Mouse (Mus musculus) intestine, postnatal 0 days (tissue): ENCODE measurements around the gene Ccdc38. TPM values are rescaled to one million over a fixed set of nuclear protein-coding genes. Genes with fewer than 3 reads are reported as not detected.

Experiments used
- ATAC-seq: fragments of 200-750 bp; cut with Nextera tagmentation; 2 replicates; pipeline ENCODE4 v1.8.0; 2017; ENCODE audit warnings: mild to moderate bottlenecking, moderate TSS enrichment, moderate library complexity
- H3K27ac ChIP-seq: fragments of 300-500 bp; sonication (generic); 2 replicates; pipeline ENCODE4 v1.5.1; 2014; ENCODE audit warnings: mild to moderate bottlenecking, low read depth, low read length, moderate library complexity
- H3K27me3 ChIP-seq: fragments of 300-500 bp; sonication (generic); replicated peaks from 2 replicates; pipeline ENCODE4 v1.6.1; 2014; ENCODE audit warnings: low read length, mixed read lengths; ENCODE audit not compliant: control insufficient read depth, insufficient read depth
- H3K36me3 ChIP-seq: fragments of 300-500 bp; sonication (generic); 2 replicates; pipeline ENCODE4 v1.6.1; 2014; ENCODE audit warnings: mild to moderate bottlenecking, moderate library complexity; ENCODE audit not compliant: control insufficient read depth, insufficient read depth
- H3K4me1 ChIP-seq: fragments of 300-500 bp; sonication (generic); replicated peaks from 2 replicates; pipeline ENCODE4 v1.6.1; 2014; ENCODE audit warnings: antibody characterized with exemption, low read length, mixed read lengths; ENCODE audit not compliant: control insufficient read depth, insufficient read depth
- H3K4me2 ChIP-seq: fragments of 300-500 bp; sonication (generic); replicated peaks from 2 replicates; pipeline ENCODE4 v1.6.1; 2014; ENCODE audit warnings: low read depth, mild to moderate bottlenecking, moderate library complexity
- H3K4me3 ChIP-seq: fragments of 300-500 bp; sonication (generic); 2 replicates; pipeline ENCODE4 v1.5.1; 2014; ENCODE audit warnings: low read depth, low read length
- H3K9ac ChIP-seq: fragments of 300-500 bp; sonication (generic); 2 replicates; pipeline ENCODE4 v1.6.1; 2014; ENCODE audit warnings: mild to moderate bottlenecking, low read depth, low read length
- H3K9me3 ChIP-seq: fragments of 300-500 bp; sonication (generic); 2 replicates; pipeline ENCODE4 v1.6.1; 2016; ENCODE audit warnings: mixed run types; ENCODE audit not compliant: control insufficient read depth
- CTCF ChIP-seq: sonication (generic); IDR thresholded peaks from 2 replicates; pipeline ENCODE4 v1.5.1; 2016; ENCODE audit warnings: low read depth, mild to moderate bottlenecking, control low read depth, antibody characterized with exemption, moderate library complexity
- WGBS: fragments of 180-500 bp; shearing (Covaris S2); extraction: QIAGEN DNeasy Blood & Tissue Kit; methylation state at CpG from one replicate; pipeline ENCODE4 v1.1.7; 2014; 5-methylcytosine and 5-hydroxymethylcytosine counted together
- polyA plus RNA-seq: library from polyadenylated mRNA; unstranded; fragments of >200 nt; fragmentation: Nextera tagmentation; extraction: Ambion mirVana; gene quantifications from 2 replicates; pipeline ENCODE4 v1.2.1, GENCODE M21; 2015

Gene Ccdc38
- polyA plus RNA-seq, 1 experiment from 2014 or later: 0.10 TPM

- 2% methylated on average over 22 of the region's 22 CpGs for WGBS
- peak overlapping the region; percentile 61 for H3K4me2 ChIP-seq
- H3K9me3 ChIP-seq: no peaks in the 10 kb centered on the region
- no peaks in the 10 kb centered on the region for H3K4me1 ChIP-seq
- H3K36me3 ChIP-seq: no peaks in the 10 kb centered on the region
- no peak overlapping the region for H3K27ac ChIP-seq
- no peak overlapping the region for H3K9ac ChIP-seq
- no peaks in the 10 kb centered on the region for H3K27me3 ChIP-seq
- 0 out of 2 replicates have a peak, but pooled peaks have one; percentile 34 for ATAC-seq
- TF ChIP-seq CTCF: peak; percentile 90
- H3K4me3 ChIP-seq: peak overlapping the region; percentile 33
These were observed 53.6 kb downstream of the Ccdc38 start for GRCm38 (mm10) chr10:93594022-93594482.

DNA sequence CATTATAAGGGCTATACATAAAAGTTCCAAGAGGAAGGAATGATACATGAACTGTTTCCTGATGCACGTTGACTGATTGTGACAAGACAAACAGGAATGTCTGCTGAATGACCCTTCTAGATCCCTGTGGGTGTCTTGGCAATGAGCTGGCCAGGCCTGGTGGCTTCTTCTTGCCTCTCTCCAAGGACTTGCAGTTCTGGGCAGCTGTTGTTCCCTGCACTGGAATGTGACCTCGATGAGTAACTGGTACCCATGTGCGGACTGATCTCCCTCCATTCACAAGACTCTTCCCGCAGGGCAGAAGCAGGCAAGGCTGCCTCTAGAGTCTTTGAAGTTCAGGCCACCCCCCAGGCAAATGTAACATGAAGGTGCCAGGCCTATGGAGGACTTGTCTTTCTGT is 55.4 kb downstream of the Ccdc38 start:
- ATAC-seq: no peak
- no peaks in the 10 kb centered on the region for H3K27me3 ChIP-seq
- H3K9ac ChIP-seq: no peak overlapping the region
- H3K9me3 ChIP-seq: no peaks in the 10 kb centered on the region
- 55% methylated on average over 4 of the region's 4 CpGs for WGBS
- H3K4me2 ChIP-seq: no peak overlapping the region
- H3K27ac ChIP-seq: no peak overlapping the region
- H3K4me1 ChIP-seq: no peaks in the 10 kb centered on the region
- no peaks in the 10 kb centered on the region for H3K36me3 ChIP-seq
- no peak for TF ChIP-seq CTCF
- no peak overlapping the region for H3K4me3 ChIP-seq

DNA sequence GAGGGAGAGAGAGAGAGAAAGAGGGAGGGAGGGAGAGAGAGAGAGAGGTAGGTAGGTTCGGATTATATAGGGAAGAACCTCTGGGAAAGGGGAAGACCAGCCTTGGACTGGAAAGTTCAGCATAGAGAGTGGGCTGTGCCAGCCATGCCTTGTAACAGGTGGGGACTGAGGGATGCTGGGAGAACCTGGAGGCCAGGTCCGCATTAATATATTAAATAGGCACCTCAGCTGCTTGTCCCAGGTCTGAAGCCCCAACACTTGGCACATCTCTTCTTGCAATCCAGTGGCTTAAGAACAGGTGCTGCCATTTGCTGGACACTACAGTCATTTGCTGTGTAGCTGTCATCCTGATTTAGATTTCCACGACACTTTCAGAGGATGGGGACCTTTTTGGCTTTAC is 56.2 kb downstream of the Ccdc38 start:
- no peak for ATAC-seq
- TF ChIP-seq CTCF: no peak
- WGBS: 73% methylated on average over 3 of the region's 3 CpGs

GRCm38 (mm10) chr10:93602309-93602708 is 61.9 kb downstream of the Ccdc38 start:
- Histone ChIP-seq H3K9me3 (no peaks in the 10 kb centered on the region), H3K27ac (no peak overlapping the region), H3K4me2 (no peak overlapping the region), H3K9ac (no peak overlapping the region), H3K27me3 (no peaks in the 10 kb centered on the region), H3K4me1 (no peaks in the 10 kb centered on the region), H3K36me3 (no peaks in the 10 kb centered on the region), H3K4me3 (no peak overlapping the region)
- TF ChIP-seq CTCF: no peak
- 84% methylated on average over 5 of the region's 5 CpGs for WGBS
- no peak for ATAC-seq

More for the DNA sequence above, 56.2 kb downstream of the Ccdc38 start:
- no peaks in the 10 kb centered on the region for H3K9me3 ChIP-seq
- no peaks in the 10 kb centered on the region for H3K4me1 ChIP-seq
- H3K27ac ChIP-seq: no peak overlapping the region
- H3K36me3 ChIP-seq: no peaks in the 10 kb centered on the region
- H3K4me2 ChIP-seq: no peak overlapping the region
- H3K9ac ChIP-seq: no peak overlapping the region
- no peaks in the 10 kb centered on the region for H3K27me3 ChIP-seq
- no peak overlapping the region for H3K4me3 ChIP-seq

GRCm38 (mm10) chr10:93603256-93603655 is 62.8 kb downstream of the Ccdc38 start:
- Histone ChIP-seq H3K27me3 (no peaks in the 10 kb centered on the region), H3K9me3 (no peaks in the 10 kb centered on the region), H3K4me1 (no peaks in the 10 kb centered on the region), H3K36me3 (no peaks in the 10 kb centered on the region), H3K4me2 (no peak overlapping the region), H3K27ac (no peak overlapping the region), H3K4me3 (no peak overlapping the region), H3K9ac (no peak overlapping the region)
- peak; percentile 36 for TF ChIP-seq CTCF
- WGBS: 93% methylated on average over 1 of the region's 1 CpGs
- ATAC-seq: no peak

DNA sequence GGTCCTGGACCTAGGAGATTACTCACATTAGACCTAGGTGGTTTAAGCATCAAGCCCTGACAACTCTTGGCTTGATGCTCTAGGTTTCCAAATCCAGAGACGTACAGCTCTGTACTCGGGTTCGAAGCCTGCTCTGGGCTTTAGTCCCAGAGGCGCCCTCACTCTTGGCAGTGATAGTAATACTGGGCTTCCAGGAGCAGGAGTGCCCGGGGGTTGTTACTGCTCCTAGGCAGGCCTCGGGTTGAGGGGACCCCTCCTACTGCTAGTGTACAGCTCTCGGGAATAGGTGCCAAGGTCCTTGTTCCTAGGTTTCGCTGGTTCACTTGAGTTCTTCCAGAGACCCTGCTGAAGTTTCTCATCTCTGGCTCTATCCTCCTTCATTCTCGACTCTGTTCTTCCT is 65.9 kb downstream of the Ccdc38 start:
- WGBS: 95% methylated on average over 9 of the region's 9 CpGs
- no peak for TF ChIP-seq CTCF
- ATAC-seq: no peak

GRCm38 (mm10) chr10:93608051-93608450 is 67.6 kb downstream of the Ccdc38 start:
- peak; percentile 62 for TF ChIP-seq CTCF
- H3K9ac ChIP-seq: no peak overlapping the region
- no peaks in the 10 kb centered on the region for H3K9me3 ChIP-seq
- no peaks in the 10 kb centered on the region for H3K27me3 ChIP-seq
- no peak overlapping the region for H3K4me3 ChIP-seq
- no peak for ATAC-seq
- 60% methylated on average over 9 of the region's 9 CpGs for WGBS
- H3K4me2 ChIP-seq: no peak overlapping the region
- no peak overlapping the region for H3K27ac ChIP-seq
- H3K4me1 ChIP-seq: no peaks in the 10 kb centered on the region
- H3K36me3 ChIP-seq: no peaks in the 10 kb centered on the region

More for the DNA sequence above, 65.9 kb downstream of the Ccdc38 start:
- H3K4me3 ChIP-seq: no peak overlapping the region
- no peaks in the 10 kb centered on the region for H3K4me1 ChIP-seq
- H3K36me3 ChIP-seq: no peaks in the 10 kb centered on the region
- H3K4me2 ChIP-seq: no peak overlapping the region
- no peak overlapping the region for H3K27ac ChIP-seq
- no peaks in the 10 kb centered on the region for H3K27me3 ChIP-seq
- H3K9ac ChIP-seq: no peak overlapping the region
- H3K9me3 ChIP-seq: no peaks in the 10 kb centered on the region
